ENCODE assay signal across 17 mouse cellular contexts in genomic region chr16:49909536-49909935, GRCm38 (mm10).
DNase-seq lines count a peak whose midpoint lies in the region; ATAC-seq lines count a peak whose summit lies in the region.
"Had no signal": no experiment of that assay in that cellular context is flagged by ENCODE, and none has a peak within 500 bp of the region (broad histone marks: within the 10 kb centered on the region; RNA-seq: fewer than 3 reads in every experiment).

No protein-coding gene starts in this region.

- H3K9me3 ChIP-seq in embryonic facial prominence, embryonic 14.5 days (ENCODE audit: control insufficient read depth, low read length), result no peaks in the 10 kb centered on the region
- no peaks in the 10 kb centered on the region for H3K9me3 ChIP-seq in embryonic facial prominence, embryonic 10.5 days
- H3K9me3 ChIP-seq in heart, embryonic 13.5 days, result no peaks in the 10 kb centered on the region
- H3K9me3 ChIP-seq: G1E; limb, embryonic 15.5 days had no signal

- H3K36me3 ChIP-seq in embryonic facial prominence, embryonic 14.5 days (ENCODE audit: control insufficient read depth, insufficient read depth, low read length), result peaks cover 13% of the 10 kb centered on the region
- peaks cover under 1% of the 10 kb centered on the region; the same call in 1 of the 2 replicates for H3K36me3 ChIP-seq in embryonic facial prominence, embryonic 10.5 days (replicated peaks)
- H3K36me3 ChIP-seq in heart, embryonic 13.5 days, result peaks cover 20% of the 10 kb centered on the region

- no peak overlapping the region for H3K27ac ChIP-seq in embryonic facial prominence, embryonic 14.5 days (replicated peaks; ENCODE audit: low read depth, low read length)
- H3K27ac ChIP-seq in embryonic facial prominence, embryonic 10.5 days (replicated peaks), result no peak overlapping the region
- H3K27ac ChIP-seq in heart, embryonic 13.5 days (replicated peaks), result peak overlapping the region; percentile 73
- H3K27ac ChIP-seq: limb, embryonic 15.5 days had no signal

- no peak overlapping the region for H3K4me2 ChIP-seq in embryonic facial prominence, embryonic 14.5 days (ENCODE audit: low read depth, low read length)
- H3K4me2 ChIP-seq in heart, embryonic 13.5 days, result peak overlapping the region; percentile 39
- H3K4me2 ChIP-seq: limb, embryonic 15.5 days had no signal

- H3K27me3 ChIP-seq in embryonic facial prominence, embryonic 14.5 days (replicated peaks; ENCODE audit: control insufficient read depth, insufficient read depth, low read length), result no peaks in the 10 kb centered on the region
- H3K27me3 ChIP-seq in embryonic facial prominence, embryonic 10.5 days (replicated peaks; ENCODE audit: low read depth, poor library complexity, severe bottlenecking), result no peaks in the 10 kb centered on the region
- no peaks in the 10 kb centered on the region for H3K27me3 ChIP-seq in heart, embryonic 13.5 days (replicated peaks)
- H3K27me3 ChIP-seq: limb, embryonic 15.5 days had no signal

- intact Hi-C loops in left cerebral cortex, postnatal 25 days (cut with DNase I), result no loop called here
- intact Hi-C loops in left cerebral cortex, postnatal 4 days (cut with DNase I), result no loop called here

- H3K9ac ChIP-seq in embryonic facial prominence, embryonic 14.5 days (ENCODE audit: low read depth, low read length), result no peak overlapping the region
- H3K9ac ChIP-seq in heart, embryonic 13.5 days, result peak overlapping the region; percentile 34; the same call in 1 of the 2 replicates
- H3K9ac ChIP-seq: limb, embryonic 15.5 days had no signal

- H3K4me3 ChIP-seq in embryonic facial prominence, embryonic 14.5 days (ENCODE audit: low read depth, low read length), result no peak overlapping the region
- H3K4me3 ChIP-seq in embryonic facial prominence, embryonic 10.5 days, result no peak overlapping the region
- H3K4me3 ChIP-seq in heart, embryonic 13.5 days, result no peak overlapping the region
- H3K4me3 ChIP-seq: limb, embryonic 15.5 days had no signal

- WGBS in embryonic facial prominence, embryonic 14.5 days, result 50% methylated on average over 8 of the region's 8 CpGs
- WGBS in embryonic facial prominence, embryonic 10.5 days, result 81% methylated on average over 8 of the region's 8 CpGs
- 47% methylated on average over 8 of the region's 8 CpGs for WGBS in heart, embryonic 13.5 days

- peaks cover 26% of the 10 kb centered on the region for H3K4me1 ChIP-seq in embryonic facial prominence, embryonic 14.5 days (ENCODE audit: control insufficient read depth, insufficient read depth, low read length)
- peaks cover 35% of the 10 kb centered on the region for H3K4me1 ChIP-seq in embryonic facial prominence, embryonic 10.5 days
- H3K4me1 ChIP-seq in heart, embryonic 13.5 days, result peaks cover 41% of the 10 kb centered on the region

- ATAC-seq in embryonic facial prominence, embryonic 14.5 days (ENCODE audit: low read depth), result no peak
- ATAC-seq in heart, embryonic 13.5 days (ENCODE audit: extremely low read depth, insufficient number of reproducible peaks, low FRiP score, low TSS enrichment), result no peak
- ATAC-seq: CD4-positive, CD25-positive, alpha-beta regulatory T cell, adult 4 months; forebrain, embryonic 14.5 days; midbrain, embryonic 16.5 days had no signal

- peak; percentile 24 for DNase-seq in embryonic facial prominence, embryonic 14.5 days (ENCODE audit: low spot score)
- no peak for DNase-seq in embryonic facial prominence, embryonic 10.5 days (ENCODE audit: low spot score)
- DNase-seq in left cerebral cortex, postnatal 25 days (ENCODE audit: low spot score in 2 of 2), result peak; percentile 38 to 62
- no peak for DNase-seq in left cerebral cortex, postnatal 4 days
- peak; percentile 44 for DNase-seq in layer of hippocampus, adult 9-10 months (ENCODE audit: low spot score)
- DNase-seq in urinary bladder, postnatal 4 days (ENCODE audit: low spot score in 2 of 2), result no peak
- DNase-seq in thymus, postnatal 14 days, result no peak
- DNase-seq: adrenal gland, postnatal 36 days; cerebellum, postnatal 14 days; kidney, adult 8-10 months; kidney, postnatal 36 days had no signal

Comparison
In these comparisons a context has a peak if more than half of its experiments do, and no peak if none do; other contexts are left out.
1. DNase-seq: peak in embryonic facial prominence, embryonic 14.5 days (single experiment), left cerebral cortex, postnatal 25 days (2 of 2) and layer of hippocampus, adult 9-10 months (single experiment); none in embryonic facial prominence, embryonic 10.5 days (single experiment), left cerebral cortex, postnatal 4 days (single experiment), urinary bladder, postnatal 4 days (0 of 2) and thymus, postnatal 14 days (single experiment).